Mouse (Mus musculus) kidney, embryonic 15.5 days (tissue): ENCODE results near the gene Tns2. TPM values are rescaled to one million over a fixed set of nuclear protein-coding genes. Genes with fewer than 3 reads are reported as not detected.
"Not testable (repeated sequence)": the region's sequence is repeated elsewhere in the genome, so short reads cannot be mapped to it uniquely, and the experiment has no call there.

Source experiments
- ATAC-seq: fragments of 200-750 bp; cut with Nextera tagmentation; replicated peaks from 2 replicates; pipeline ENCODE4 v1.8.0; 2017; ENCODE audit warnings: moderate TSS enrichment; ENCODE audit not compliant: low FRiP score
- H3K27ac ChIP-seq: fragments of 300-500 bp; sonication (generic); 2 replicates; pipeline ENCODE4 v1.5.1; 2015; ENCODE audit warnings: mild to moderate bottlenecking, inconsistent platforms
- H3K27me3 ChIP-seq: fragments of 300-500 bp; sonication (generic); 2 replicates; pipeline ENCODE4 v1.6.1; 2015; ENCODE audit warnings: inconsistent platforms
- H3K36me3 ChIP-seq: fragments of 300-500 bp; sonication (generic); 2 replicates; pipeline ENCODE4 v1.6.1; 2015; ENCODE audit warnings: inconsistent platforms
- H3K4me1 ChIP-seq: fragments of 300-500 bp; sonication (generic); 2 replicates; pipeline ENCODE4 v1.6.1; 2015; ENCODE audit warnings: inconsistent platforms
- H3K4me2 ChIP-seq: fragments of 300-500 bp; sonication (generic); 2 replicates; pipeline ENCODE4 v1.6.1; 2015; ENCODE audit warnings: moderate library complexity, mild to moderate bottlenecking, inconsistent platforms
- H3K4me3 ChIP-seq: fragments of 300-500 bp; sonication (generic); replicated peaks from 2 replicates; pipeline ENCODE4 v1.5.1; 2015; ENCODE audit warnings: mild to moderate bottlenecking, inconsistent platforms
- H3K9ac ChIP-seq: fragments of 300-500 bp; sonication (generic); 2 replicates; pipeline ENCODE4 v1.6.1; 2015; ENCODE audit warnings: mild to moderate bottlenecking, inconsistent platforms
- H3K9me3 ChIP-seq: fragments of 300-500 bp; sonication (generic); replicated peaks from 2 replicates; pipeline ENCODE4 v1.6.1; 2016; ENCODE audit warnings: inconsistent platforms
- WGBS: fragments of 180-500 bp; shearing (Covaris S2); methylation state at CpG from one replicate; pipeline ENCODE4 v1.1.7; 2015; ENCODE audit warnings: mixed read lengths; 5-methylcytosine and 5-hydroxymethylcytosine counted together
- polyA plus RNA-seq: library from polyadenylated mRNA; unstranded; fragments of >200 nt; fragmentation: Nextera tagmentation; extraction: Ambion mirVana; gene quantifications from 2 replicates; pipeline ENCODE4 v1.2.1, GENCODE M21; 2015

Tns2 gene
- polyA plus RNA-seq, 1 experiment from 2014 or later, result 48.4 TPM

DNA sequence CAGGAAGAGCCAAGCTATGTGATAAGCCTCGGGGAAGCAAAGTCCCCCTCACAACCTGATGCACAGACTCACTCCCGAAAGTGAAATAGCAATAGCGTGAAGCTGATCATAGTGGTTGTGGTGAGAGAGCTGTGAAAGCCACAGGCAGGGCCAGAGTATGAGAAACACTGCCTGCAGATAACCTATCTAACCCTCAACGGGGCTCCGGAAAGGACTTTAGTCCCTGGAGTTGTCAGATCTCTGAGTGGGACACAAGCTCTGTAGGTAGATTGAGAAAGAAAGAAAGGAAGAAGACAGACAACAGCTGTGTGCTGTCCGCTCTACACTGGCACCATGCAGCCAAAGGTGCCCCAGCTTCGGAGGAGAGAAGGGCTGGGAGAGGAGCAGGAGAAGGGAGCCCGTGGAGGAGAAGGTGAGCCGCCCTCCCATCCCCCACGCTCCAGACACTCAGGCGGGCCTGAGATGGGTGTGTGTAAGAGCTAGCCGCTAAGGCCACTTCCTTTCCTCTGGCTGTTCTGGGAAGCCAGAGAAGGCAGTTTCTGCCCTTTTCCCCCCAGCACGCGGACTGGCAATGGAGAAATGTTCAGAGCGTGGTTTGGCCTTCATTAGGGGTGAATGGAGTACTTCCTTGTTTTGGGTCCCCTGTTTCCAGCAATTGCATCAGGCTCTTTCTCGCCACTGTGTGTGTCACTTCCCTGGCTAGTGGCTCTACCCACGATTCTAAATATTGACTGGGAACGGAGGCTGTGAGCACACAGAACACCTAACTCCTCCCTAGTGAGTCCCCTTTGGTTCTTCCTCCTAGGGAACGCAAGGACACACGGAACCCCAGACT lies 50.3 kb downstream of the Tns2 start, which contains the start of gene Soat2:
Gene Soat2 (plus strand): TSS at position 226 of the 835 bp plus-strand sequence.
- no peaks in the 10 kb centered on the region for H3K9me3 ChIP-seq
- peaks cover 35% of the 10 kb centered on the region for H3K4me1 ChIP-seq
- peak within 1 kb of the TSS; percentile 56; the same call in 1 of the 2 replicates for H3K27ac ChIP-seq
- no peaks in the 10 kb centered on the region for H3K36me3 ChIP-seq
- H3K9ac ChIP-seq, result 0 out of 2 replicates have a peak within 1 kb of the TSS, but pooled peaks have one; percentile 12
- H3K4me2 ChIP-seq, result peak within 1 kb of the TSS; percentile 20; the same call in 1 of the 2 replicates
- peaks cover 7% of the 10 kb centered on the region for H3K27me3 ChIP-seq
- 39% methylated on average over 20 of the region's 20 CpGs for WGBS
- H3K4me3 ChIP-seq, result no peak within 1 kb of the TSS
- peak; percentile 65 for ATAC-seq

DNA sequence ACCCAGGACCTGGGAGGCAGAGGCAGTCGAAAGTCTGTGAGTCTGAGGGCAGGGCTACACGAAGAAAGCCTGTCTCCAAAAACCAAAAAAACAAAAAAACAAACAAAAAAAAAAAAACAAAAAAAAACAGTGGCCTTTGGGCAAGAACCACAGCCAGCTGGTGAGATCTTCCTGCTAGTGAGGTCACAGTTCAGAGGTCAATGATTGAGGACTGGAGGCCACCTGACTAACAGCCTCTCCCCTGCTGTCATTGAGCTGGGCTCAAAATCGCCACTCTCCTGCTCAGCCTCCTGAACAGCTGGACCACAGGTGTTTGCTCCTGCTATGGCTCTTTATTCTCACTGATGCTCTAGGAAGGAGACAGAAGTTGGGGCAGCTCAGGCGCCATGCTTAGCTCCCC lies 52.4 kb downstream of the Tns2 start:
- Histone ChIP-seq H3K4me2 (no peak overlapping the region), H3K27ac (no peak overlapping the region), H3K9me3 (no peaks in the 10 kb centered on the region), H3K27me3 (no peaks in the 10 kb centered on the region), H3K36me3 (no peaks in the 10 kb centered on the region), H3K4me1 (peaks cover 35% of the 10 kb centered on the region), H3K9ac (no peak overlapping the region), H3K4me3 (no peak overlapping the region)
- no peak for ATAC-seq
- WGBS, result 28% methylated on average over 4 of the region's 4 CpGs

DNA sequence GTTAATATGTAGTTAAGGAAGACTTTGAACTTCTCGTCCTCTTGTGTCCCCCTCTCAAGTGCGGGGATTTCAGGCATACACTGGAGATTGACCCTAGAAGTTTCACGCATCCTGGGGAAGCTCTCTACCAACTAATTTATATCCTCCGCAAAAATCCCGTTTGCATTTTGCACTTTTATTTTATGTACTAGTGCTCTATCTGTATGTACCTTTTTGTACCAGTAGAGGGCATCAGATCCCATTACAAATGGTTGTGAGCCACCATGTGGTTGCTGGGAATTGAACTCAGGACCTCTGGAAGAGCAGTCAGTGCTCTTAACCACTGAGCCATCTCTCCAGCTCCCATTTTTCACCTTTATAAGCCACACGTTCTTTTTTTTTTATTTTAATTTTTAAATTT lies 54.8 kb downstream of the Tns2 start:
- H3K9ac ChIP-seq, H3K9me3 ChIP-seq, H3K4me2 ChIP-seq, H3K36me3 ChIP-seq, H3K27ac ChIP-seq, H3K4me3 ChIP-seq, H3K27me3 ChIP-seq, ATAC-seq: not testable (repeated sequence)
- H3K4me1 ChIP-seq, result peaks cover 24% of the 10 kb centered on the region
- 85% methylated on average over 6 of the region's 6 CpGs for WGBS

DNA sequence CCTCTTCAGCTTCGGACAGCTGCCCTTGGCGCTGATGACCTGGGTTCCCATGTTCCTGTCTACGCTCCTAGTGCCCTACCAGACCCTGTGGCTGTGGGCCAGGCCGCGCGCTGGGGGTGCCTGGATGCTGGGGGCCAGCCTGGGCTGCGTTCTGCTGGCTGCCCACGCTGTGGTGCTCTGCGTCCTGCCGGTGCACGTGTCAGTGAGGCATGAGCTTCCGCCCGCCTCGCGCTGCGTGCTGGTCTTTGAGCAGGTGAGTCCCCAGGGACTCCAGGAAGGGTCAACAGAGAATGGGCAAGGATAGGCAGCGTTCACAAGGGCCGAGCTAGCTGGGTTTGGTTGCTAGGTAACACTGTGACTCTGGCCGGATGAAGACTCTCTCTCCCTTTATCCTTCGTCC lies 56.6 kb downstream of the Tns2 start:
- WGBS, result 43% methylated on average over 20 of the region's 20 CpGs
- no peak for ATAC-seq
- no peak overlapping the region for H3K9ac ChIP-seq

DNA sequence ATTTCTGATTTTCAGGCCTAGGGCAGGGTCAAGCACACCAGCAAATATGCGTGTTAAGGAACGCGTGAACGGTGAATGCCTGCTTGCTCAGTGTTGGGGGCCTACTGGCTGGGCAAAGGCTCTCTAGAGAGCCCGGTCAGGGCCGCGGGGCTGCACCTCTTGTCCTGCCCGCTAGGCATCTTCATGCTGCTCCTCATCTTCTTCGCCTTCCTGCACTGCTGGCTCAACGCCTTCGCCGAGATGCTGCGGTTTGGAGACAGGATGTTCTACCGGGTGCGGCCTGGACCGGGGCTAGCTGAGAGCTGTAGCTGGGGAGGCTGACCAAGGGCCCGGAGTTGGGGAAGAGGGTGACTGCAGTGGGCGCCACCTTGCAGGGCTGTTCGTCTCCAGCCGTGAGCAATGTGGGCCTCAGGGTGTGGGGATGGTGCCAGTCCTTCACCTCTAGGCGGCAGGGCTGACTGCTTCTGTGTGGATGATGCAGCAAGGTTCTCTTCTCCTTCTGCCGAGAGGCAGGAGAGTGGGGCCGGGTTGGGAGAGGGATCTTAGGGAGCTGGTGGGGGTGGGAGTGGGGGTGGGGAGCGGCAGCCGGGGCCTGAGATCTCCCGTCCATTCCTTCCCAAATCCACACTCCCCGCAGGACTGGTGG lies 60.3 kb downstream of the Tns2 start:
- H3K9me3 ChIP-seq, result no peaks in the 10 kb centered on the region
- H3K4me2 ChIP-seq, result no peak overlapping the region
- no peak overlapping the region for H3K4me3 ChIP-seq
- no peaks in the 10 kb centered on the region for H3K27me3 ChIP-seq
- no peak overlapping the region for H3K9ac ChIP-seq
- no peaks in the 10 kb centered on the region for H3K36me3 ChIP-seq
- ATAC-seq, result no peak
- no peak overlapping the region for H3K27ac ChIP-seq
- WGBS, result 63% methylated on average over 27 of the region's 27 CpGs
- H3K4me1 ChIP-seq, result peaks cover 14% of the 10 kb centered on the region

More for the DNA sequence above, 56.6 kb downstream of the Tns2 start:
- H3K9me3 ChIP-seq, result no peaks in the 10 kb centered on the region
- peaks cover 15% of the 10 kb centered on the region for H3K4me1 ChIP-seq
- H3K27ac ChIP-seq, result no peak overlapping the region
- no peaks in the 10 kb centered on the region for H3K36me3 ChIP-seq
- no peak overlapping the region for H3K4me3 ChIP-seq
- no peaks in the 10 kb centered on the region for H3K27me3 ChIP-seq
- no peak overlapping the region for H3K4me2 ChIP-seq

DNA sequence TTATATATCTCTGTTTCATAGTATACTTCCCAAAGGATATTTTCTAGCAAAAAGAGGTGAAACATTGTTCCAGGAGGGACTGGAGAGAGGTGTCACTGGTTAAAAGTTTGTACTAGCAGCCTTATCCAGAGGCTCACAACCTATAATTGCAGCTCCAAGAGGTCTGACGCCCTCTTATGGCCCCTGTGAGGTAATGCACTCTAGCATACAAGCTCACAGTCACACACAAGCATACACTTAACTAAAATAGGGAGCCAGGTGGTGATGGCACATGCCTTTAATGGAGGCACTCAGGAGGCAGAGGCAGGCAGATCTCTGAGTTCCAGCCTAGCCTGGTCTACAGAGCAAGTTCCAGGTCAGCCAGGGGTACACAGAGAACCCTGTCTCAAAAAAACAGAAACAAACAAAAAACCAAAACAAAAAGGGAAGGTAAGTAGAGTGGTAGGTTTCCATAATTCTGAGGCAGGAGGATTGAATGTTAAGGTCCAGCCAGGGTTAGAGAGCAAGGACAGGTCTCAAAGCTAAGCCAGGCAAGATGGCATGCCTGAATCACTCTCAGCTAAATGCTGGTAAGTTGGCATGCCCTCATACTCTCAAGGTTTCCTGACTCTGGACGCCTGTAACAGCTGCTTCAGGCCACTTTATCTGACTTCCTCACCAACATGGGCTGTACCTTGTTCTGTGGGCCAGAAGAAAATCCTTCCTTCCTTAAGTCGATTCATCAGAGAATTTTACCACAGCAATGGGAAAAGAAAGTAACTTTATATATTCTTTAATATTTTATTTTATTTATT lies 63.9 kb downstream of the Tns2 start:
- Histone ChIP-seq H3K9ac (no peak overlapping the region), H3K9me3 (no peaks in the 10 kb centered on the region), H3K4me1 (peaks cover 32% of the 10 kb centered on the region), H3K36me3 (no peaks in the 10 kb centered on the region), H3K4me3 (no peak overlapping the region), H3K27me3 (no peaks in the 10 kb centered on the region), H3K27ac (no peak overlapping the region), H3K4me2 (no peak overlapping the region)
- 56% methylated on average over 3 of the region's 3 CpGs for WGBS
- no peak for ATAC-seq

DNA sequence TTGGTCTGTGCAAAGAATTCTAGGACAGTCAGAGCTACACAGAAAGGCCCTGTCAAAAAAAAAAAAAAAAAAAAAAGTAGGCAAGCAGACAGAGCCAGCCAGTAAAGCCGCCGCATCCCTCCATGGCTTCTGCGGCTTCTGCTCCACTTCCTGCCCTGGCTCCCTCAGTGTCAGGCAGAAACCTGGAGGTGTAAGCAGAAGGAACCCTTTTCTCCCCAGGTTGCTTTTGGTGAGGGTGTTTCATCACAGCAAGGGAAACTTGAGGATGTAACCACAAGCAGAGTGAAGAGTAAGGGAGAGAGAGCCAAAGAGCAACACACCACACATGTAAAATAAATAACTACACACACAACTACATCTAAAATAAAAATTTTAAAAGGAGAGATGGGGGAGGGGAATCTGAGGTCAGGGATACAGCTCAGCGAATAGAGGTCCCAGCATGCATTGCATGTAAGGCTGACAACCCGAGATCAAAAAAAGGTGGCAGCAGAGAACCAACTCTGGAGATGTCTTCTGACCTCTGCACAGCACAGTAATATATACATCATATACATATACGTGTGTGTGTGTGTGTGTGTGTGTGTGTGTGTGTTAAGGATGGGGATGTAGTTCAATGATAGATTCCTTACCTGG lies 65.4 kb downstream of the Tns2 start:
- no peak for ATAC-seq
- H3K9ac ChIP-seq, result no peak overlapping the region
- no peak overlapping the region for H3K4me3 ChIP-seq
- H3K36me3 ChIP-seq, result no peaks in the 10 kb centered on the region
- H3K27ac ChIP-seq, result no peak overlapping the region
- peaks cover 40% of the 10 kb centered on the region for H3K4me1 ChIP-seq
- WGBS, result 35% methylated on average over 6 of the region's 6 CpGs
- no peak overlapping the region for H3K4me2 ChIP-seq
- H3K9me3 ChIP-seq, result no peaks in the 10 kb centered on the region
- H3K27me3 ChIP-seq, result no peaks in the 10 kb centered on the region

Other genes with a start within 250 kb of the Tns2 start
- gene Krt1, start 249.6 kb upstream of the Tns2 start, polyA plus RNA-seq, result 1.4 and 6.7 TPM in 2 replicates
- gene Krt77, start 230.7 kb upstream of the Tns2 start, polyA plus RNA-seq, result 0.05 and 0.72 TPM in 2 replicates
- gene Krt76, start 207.5 kb upstream of the Tns2 start, polyA plus RNA-seq, result not detected in 2 replicates
- gene Krt4, start 175.7 kb upstream of the Tns2 start, polyA plus RNA-seq, result 2.4 and 7.5 TPM in 2 replicates
- 0.45 and 0.53 TPM in 2 replicates for gene Krt79, start 160.1 kb upstream of the Tns2 start, polyA plus RNA-seq
- gene Krt78, start 146.1 kb upstream of the Tns2 start, polyA plus RNA-seq, result 0.04 and 0.15 TPM in 2 replicates
- 213 and 217 TPM in 2 replicates for gene Krt8, start 95.9 kb upstream of the Tns2 start, polyA plus RNA-seq
- 176 and 180 TPM in 2 replicates for gene Krt18, start 72.2 kb upstream of the Tns2 start, polyA plus RNA-seq
- gene Eif4b, start 26.6 kb upstream of the Tns2 start, polyA plus RNA-seq, result 127 and 130 TPM in 2 replicates
- 18.0 and 18.4 TPM in 2 replicates for gene Spryd3, start 35.8 kb downstream of the Tns2 start, polyA plus RNA-seq
- 31.0 and 33.6 TPM in 2 replicates for gene Igfbp6, start 43.9 kb downstream of the Tns2 start, polyA plus RNA-seq
- gene Soat2, start 50.1 kb downstream of the Tns2 start, polyA plus RNA-seq, result 0.33 and 1.1 TPM in 2 replicates
- 72.7 and 77.1 TPM in 2 replicates for gene Zfp740, start 102.8 kb downstream of the Tns2 start, polyA plus RNA-seq
- 95.2 and 112 TPM in 2 replicates for gene Csad, start 104.3 kb downstream of the Tns2 start, polyA plus RNA-seq
- gene Itgb7, start 131.5 kb downstream of the Tns2 start, polyA plus RNA-seq, result 1.4 TPM in 2 replicates
- 27.9 and 30.3 TPM in 2 replicates for gene Rarg, start 157.1 kb downstream of the Tns2 start, polyA plus RNA-seq
- gene Gm9918, start 170.2 kb downstream of the Tns2 start, polyA plus RNA-seq, result 0.44 and 0.55 TPM in 2 replicates
- 68.6 and 69.8 TPM in 2 replicates for gene Mfsd5, start 179.0 kb downstream of the Tns2 start, polyA plus RNA-seq
- 23.5 and 31.0 TPM in 2 replicates for gene Espl1, start 195.9 kb downstream of the Tns2 start, polyA plus RNA-seq
- 382 and 393 TPM in 2 replicates for gene Pfdn5, start 225.7 kb downstream of the Tns2 start, polyA plus RNA-seq
- gene Myg1, start 231.3 kb downstream of the Tns2 start, polyA plus RNA-seq, result 106 and 122 TPM in 2 replicates